Mouse (Mus musculus): ENCODE data around the gene Dnal4. TPM values are rescaled to one million over a fixed set of nuclear protein-coding genes. Genes with fewer than 3 reads are reported as not detected.
A peak's percentile ranks its signal among the peaks of the same experiment; 100 is the strongest.
"Not testable (repeated sequence)": the region's sequence is repeated elsewhere in the genome, so short reads cannot be mapped to it uniquely, and the experiment has no call there.

The Dnal4 gene
- total RNA-seq (2021): 10 to 100 TPM; 10.4 to 12.6 TPM
- long read RNA-seq, experiment 1, transcript Dnal4-201 (4 exons, 1,472 nt): major isoform, 21 of 29 reads
- long read RNA-seq, experiment 1, partial matches to known transcripts: 4 of 29 reads
- long read RNA-seq, experiment 1, other reads (novel, unspliced or antisense): 4 of 29 reads
- long read RNA-seq, experiment 2, transcript Dnal4-201 (4 exons, 1,472 nt): major isoform, 12 of 14 reads
- long read RNA-seq, experiment 2, partial matches to known transcripts: 1 of 14 reads
- long read RNA-seq, experiment 2, other reads (novel, unspliced or antisense): 1 of 14 reads

- no peak for DNase-seq
These were observed at the start of gene Dnal4 for GRCm38 (mm10) chr15:79777749-79778148. Gene Dnal4 (minus strand): TSS chr15:79777849.

DNA sequence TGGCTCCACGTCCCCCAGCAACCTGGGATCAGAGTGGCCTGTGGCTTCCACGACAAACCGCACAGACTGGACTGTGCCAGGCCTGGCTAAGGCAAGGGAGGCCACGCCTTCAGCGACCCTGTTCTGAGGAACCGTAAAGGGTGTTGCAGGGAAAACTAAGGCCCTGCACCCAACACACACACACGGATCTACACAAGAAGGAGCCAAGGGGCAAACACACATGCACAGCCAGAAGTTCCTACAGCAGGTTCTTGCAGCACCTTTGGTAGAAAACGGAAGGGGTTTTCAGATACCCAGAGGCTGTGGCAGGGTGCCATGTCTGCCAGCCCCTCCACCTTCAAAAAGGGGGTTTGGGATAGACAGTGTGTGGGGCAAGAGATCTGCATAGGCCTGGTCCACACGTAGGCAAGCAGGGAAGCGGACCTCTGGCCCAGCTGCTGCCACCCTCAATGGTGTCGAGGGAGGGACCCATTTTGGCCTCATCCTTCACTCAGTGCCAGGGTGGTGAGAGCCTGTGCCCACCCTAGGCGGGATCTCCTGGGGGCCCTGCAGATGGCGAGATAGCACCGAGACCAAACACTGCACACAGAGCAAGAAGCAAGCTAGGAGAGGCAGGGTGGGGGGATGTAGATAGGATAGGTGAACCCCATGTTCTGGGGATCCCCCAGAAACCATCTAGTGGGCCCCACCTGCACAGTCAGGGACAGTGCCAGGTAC lies 49.6 kb upstream of the Dnal4 start:
- peak; percentile 15 for DNase-seq

DNA sequence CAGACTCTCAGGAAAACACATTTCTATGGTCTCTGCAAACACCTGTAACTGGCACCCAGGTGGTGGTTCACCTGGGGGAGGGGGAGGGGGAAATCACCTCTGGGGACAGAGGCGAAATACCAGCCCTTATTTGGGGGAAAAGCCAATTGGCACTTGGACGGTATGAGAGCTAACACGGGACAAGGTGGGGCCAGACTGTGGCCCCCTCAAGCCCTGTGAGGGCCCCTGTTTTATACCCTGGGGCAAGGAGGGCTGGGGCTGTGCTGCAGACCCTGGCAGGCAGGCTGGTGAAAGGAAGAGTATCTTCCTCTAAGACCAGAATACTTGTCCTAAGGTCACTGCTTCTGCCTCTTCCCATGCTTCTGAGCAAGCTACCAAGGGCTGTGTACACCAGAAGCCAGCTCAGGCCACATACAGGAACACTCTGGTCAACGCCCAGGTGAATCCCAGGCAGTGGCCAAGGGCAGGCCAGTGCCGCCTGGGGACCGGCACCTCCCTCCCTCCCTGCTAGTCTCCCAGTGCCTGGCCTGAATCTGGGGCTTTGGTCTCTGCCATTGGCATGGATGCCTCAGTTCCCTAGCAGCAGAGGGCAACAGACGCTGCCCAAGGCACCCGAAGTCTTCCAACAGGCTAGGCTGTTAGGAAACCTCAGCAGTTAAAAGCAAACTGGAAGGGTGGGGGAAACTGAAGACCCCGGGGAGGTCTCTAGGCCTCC lies 48.7 kb upstream of the Dnal4 start:
- DNase-seq: no peak

DNA sequence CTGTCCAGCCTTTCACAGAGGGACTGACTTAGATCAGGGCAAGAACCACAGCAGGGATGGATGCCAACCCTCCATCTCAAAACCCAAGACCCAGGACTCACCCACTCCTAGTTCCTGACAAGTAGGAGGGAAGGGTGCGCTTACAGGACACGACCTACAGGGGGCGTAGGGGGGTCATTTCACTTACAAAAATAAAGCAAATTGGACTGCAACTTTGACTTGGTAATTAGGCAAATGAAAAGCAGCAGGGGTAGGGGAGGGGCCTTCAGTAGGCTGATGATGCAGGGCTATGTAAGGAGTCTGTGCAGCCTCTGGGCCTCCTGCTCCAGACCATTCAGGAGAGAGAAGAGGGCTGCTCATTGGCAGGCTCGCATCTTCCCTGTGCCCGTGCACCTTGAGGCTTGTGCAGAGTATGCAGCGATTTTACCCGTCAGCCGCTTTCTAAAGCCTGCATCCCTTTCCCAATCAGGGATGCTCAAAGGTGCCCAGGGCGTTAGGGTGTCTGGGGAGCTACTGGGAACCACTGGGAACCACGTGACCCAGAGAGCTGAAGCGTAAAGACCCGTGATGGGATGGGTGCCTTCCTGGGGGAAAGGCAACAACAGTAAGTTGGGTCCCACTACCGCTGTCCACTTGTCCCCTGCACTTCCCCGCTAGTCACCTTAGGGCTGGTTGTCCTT lies 47.6 kb upstream of the Dnal4 start:
- DNase-seq: peak; percentile 28

DNA sequence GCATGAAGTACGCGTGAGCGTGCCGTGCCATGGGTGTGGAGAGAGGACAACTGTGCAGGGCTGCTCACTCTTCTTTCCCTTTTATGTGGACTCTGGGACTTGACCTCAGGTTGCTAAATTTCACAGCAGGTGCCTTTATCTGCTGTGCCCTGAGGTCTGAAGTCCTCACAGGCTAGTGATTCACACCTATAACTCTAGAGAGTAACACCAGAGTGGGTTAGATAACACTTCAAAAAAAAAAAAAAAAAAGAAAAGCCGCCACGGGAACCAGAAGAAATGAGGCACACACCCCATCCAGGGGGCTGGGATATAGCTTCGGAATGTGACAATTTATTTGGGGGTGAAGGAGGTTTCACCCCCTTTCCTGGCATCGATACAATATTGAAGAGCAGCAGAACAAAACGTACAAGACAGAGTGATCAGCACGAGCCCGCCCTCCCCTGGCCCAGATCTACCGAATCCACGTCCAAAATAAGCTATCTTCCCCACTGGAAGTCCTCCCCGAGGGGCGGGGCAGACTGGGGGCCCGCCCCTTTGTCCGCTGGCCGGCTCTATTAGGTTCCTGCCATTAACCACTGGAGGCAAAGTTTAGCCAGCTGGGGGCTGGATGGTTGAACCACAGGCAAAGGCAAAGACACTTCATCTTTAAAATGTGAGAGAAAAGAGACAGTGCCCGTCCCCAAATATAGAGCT lies 46.1 kb upstream of the Dnal4 start:
- peak; percentile 60 for DNase-seq

- no peak for DNase-seq
These were observed 44.9 kb upstream of the Dnal4 start for GRCm38 (mm10) chr15:79822265-79823199.

- DNase-seq: no peak
These were observed 40.7 kb upstream of the Dnal4 start for GRCm38 (mm10) chr15:79818325-79818724.

- DNase-seq: no peak
These were observed 36.1 kb upstream of the Dnal4 start for GRCm38 (mm10) chr15:79813666-79814258.

GRCm38 (mm10) chr15:79812840-79813239 lies 35.2 kb upstream of the Dnal4 start:
- not testable (repeated sequence) for DNase-seq

DNA sequence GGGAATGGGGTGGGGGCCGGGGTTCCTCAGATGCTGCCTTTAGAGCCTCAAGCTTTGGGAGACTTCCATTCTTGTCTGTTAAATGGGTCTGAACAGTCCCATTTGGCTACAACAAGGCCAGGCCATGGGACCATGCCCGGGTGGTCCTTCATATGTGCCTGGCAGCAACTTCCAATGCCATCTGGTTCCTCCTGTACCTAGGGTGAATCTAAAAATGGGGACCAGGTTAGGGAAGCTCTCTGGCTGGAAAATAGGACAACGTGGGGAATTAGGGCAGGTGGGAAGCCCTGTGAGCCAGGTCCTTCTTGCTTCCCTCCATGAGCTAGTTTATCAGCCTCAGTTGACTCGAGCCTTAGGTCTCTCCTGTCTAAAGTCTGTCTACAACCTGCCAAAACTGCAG lies 33.3 kb upstream of the Dnal4 start:
- DNase-seq: no peak

DNA sequence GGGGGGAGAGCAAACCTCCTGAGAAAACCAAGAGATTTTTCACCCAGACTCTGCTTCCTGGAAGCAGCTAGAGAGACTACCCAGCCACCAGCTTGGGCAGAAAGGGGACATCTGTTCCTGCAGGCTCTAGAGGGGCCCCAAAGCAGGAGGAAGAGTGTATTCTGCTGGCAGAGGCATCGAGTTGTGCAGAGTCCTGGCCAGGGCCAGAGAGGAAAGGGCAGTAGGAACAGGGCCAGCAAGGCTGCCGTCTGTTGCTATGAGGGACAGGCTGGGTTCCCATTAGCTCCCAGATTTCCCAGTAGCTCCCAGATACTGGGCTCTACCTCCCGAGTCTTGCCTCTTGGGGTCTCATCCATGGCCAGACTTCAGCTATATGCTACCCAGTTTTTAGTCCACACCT lies 32.4 kb upstream of the Dnal4 start:
- DNase-seq: no peak

- DNase-seq: no peak
These were observed 31.0 kb upstream of the Dnal4 start for GRCm38 (mm10) chr15:79808658-79809057.

DNA sequence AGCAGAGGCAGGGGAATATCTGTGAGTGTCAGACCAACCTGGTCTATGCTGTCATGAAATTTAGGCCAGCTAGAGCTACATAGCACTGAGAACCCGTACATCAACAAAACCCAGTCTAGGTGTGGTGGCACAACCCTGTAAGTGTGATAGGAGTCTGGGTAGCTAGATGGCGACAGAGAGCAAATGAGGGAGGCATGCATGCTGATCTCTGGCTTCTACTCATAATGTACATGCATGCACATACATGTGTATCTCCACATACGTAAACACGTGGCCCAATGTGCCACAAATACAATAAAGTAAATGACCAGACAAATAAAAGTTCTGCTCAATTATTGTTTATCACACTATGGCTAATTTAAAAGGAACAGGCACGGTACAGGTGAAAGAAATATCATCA lies 30.5 kb upstream of the Dnal4 start:
- no peak for DNase-seq

DNA sequence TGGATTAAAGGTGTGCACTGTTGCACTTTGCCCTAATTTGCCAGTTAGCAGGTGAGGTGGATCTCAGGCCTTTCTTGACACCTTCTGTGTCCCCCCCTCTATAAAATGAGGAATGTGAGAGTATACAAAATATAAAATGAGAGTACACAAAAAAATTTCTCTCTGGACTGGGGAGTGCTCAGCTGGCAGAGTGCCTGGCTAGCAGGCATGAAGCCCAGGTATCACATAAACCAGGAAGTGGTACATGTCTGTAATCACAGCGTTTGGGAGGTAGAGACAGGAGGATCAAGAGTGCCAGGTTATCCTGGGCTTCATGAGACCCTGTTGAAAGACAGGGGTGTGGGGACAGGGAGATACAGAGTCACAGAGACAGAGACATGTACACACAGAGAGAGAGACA lies 29.4 kb upstream of the Dnal4 start:
- no peak for DNase-seq

- no peak for DNase-seq
These were observed 27.6 kb upstream of the Dnal4 start for GRCm38 (mm10) chr15:79805246-79805645.

DNA sequence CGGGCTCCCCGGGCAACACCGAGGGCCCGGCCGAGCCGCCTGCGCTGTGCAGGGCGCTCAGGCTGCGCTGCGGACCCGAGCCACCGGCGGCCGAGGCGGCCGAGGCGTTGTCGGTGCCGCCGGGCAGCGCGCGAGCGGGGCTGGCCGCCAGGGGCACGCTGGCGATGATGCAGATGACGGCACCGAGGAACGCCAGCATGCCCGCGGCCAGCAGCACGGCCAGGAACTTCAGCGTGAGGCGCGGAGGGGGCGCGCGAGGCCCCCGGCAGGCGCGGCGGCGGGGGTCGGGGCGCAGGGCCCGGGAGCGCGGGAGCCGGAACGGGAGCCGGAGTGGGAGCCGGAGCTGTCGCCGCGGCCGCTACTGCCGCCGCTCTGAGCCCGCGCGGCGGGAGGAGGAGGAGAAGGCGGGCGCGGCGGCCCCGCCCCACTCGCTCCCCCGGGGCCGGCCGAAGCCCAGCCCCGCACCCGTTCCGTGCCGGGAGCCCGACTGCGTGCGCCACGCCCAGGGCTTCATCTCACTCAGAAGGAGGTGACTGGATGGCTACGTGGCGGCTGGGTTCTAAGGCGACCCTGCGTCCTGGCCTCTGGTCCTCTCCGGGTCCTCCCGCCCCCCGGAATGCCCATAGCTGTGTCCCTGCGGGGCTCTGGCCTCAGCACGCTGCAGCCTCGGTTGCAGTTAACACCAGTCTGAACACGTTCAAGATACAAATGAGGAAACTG lies 26.9 kb upstream of the Dnal4 start, which contains the start of gene Nptxr:
Gene Nptxr (minus strand): TSS at position 415 of the 720 bp plus-strand sequence.
- DNase-seq: peak; percentile 54

DNA sequence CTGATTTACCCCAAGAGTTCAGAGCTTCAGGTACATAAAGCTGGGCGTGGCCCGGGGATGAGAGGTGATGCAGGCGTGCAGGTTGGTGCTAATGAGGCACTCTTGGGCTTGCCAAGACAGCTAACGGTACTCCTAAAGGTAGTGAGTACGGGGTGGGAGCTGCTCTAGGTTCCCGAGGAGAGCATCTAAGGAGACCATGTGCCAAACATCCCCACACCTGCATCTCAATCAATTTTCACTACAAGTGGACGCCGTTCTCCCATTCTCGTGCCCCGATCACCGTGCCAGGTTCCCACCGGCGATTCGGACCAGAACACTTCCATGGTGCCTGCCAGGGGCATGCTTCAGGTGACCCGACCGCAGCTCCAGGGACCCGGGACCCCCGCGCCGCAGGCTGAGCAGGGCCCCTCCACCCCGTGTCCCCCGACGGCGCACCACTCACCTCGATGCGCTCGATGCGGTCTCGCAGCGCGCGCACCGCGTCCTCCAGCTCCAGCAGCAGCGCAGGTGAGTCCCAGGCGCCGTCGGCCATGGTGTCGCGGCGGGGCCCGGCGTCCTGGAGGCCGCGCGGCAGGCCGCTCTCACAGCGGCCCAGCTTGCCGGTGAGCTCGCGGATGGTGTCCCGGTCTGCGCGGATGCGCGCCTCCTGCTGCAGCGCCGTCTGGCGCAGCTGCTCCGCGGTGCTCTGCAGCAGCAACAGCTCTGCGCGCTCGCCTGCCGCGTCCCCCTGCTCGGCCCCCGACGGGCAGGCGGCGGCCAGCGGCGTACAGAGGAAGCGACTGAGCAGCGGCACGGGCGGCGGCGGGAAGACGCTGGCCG lies 26.1 kb upstream of the Dnal4 start:
- DNase-seq: no peak

- DNase-seq: no peak
These were observed 24.7 kb upstream of the Dnal4 start for GRCm38 (mm10) chr15:79802304-79802703.

DNA sequence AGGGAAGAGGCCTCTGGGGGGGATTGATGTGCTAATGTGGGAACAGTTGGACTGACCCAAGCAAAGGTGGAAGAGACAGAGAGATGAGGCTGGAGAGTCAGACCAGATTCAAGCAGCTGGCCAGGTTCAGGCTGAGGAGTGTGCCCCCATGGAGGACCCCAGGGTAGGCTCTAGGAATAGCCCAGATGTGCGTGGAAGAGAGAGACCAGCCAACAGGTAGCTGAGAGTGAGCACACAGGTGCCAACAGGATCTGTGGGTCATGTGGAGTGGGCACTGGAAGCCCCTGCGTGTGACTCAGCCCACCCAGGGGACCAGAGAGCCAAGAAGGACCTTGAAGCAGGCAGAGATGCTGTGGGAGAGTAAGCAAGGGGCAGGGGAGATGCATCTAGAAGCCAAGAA lies 24.0 kb upstream of the Dnal4 start:
- no peak for DNase-seq

Data from gastrocnemius, postnatal 10 days (tissue).